Mouse (Mus musculus): ENCODE data around the gene Gm3676. TPM values are rescaled to one million over a fixed set of nuclear protein-coding genes. Genes with fewer than 3 reads are reported as not detected.
"Not testable (repeated sequence)": the region's sequence is repeated elsewhere in the genome, so short reads cannot be mapped to it uniquely, and the experiment has no call there.

Gene Gm3676
- not detected in 2 replicates for polyA plus RNA-seq (2012; ENCODE audit: insufficient read depth, low replicate concordance)

DNA sequence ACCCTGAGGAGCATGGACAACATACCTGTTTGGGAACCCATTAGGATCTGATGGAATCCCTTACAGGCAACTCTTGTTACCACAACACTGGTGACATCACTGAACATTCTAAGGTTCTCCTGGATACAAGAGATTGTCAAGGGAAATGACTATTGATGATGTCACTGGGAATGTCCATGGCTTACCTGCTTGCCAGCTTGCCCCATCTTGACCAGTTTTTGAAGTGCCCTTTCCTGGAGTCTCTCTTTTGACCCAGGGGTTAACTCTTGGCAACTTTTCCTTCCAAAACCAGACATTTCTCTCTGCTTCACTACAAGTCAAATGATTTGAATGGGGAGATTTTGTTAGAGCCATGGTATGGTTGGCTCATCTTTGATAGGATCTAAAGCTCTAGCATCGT is at the start of gene Gm3676:
Gene Gm3676 (minus strand): TSS at position 101 of the 400 bp plus-strand sequence.
- not testable (repeated sequence) for H3K9me3 ChIP-seq; H3K36me3 ChIP-seq (replicated peaks; ENCODE audit: low read length); H3K4me3 ChIP-seq (replicated peaks); H3K27me3 ChIP-seq (replicated peaks); H3K4me1 ChIP-seq

DNA sequence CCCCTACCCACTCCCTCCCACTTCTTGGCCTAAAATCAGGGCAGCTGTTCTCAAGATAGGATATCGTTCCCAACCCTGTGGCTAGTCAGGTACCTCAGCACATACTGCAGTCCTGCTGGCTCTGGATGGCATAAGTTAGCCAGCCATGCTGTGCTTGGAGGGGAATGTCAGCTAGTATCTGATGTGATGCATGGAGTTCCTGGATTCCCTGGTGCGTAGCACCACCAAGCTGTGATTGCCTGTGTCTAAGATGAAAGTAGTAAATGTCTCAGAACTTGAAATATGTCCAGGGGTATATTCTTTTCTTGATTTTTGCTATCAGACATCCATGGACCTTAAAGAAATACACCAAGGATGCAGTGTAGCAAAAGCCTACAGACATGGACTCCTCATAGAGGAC is 1.9 kb upstream of the Gm3676 start:
- H3K4me1 ChIP-seq; H3K36me3 ChIP-seq (replicated peaks; ENCODE audit: low read length); H3K4me3 ChIP-seq (replicated peaks); H3K9me3 ChIP-seq; H3K27me3 ChIP-seq (replicated peaks): not testable (repeated sequence)

DNA sequence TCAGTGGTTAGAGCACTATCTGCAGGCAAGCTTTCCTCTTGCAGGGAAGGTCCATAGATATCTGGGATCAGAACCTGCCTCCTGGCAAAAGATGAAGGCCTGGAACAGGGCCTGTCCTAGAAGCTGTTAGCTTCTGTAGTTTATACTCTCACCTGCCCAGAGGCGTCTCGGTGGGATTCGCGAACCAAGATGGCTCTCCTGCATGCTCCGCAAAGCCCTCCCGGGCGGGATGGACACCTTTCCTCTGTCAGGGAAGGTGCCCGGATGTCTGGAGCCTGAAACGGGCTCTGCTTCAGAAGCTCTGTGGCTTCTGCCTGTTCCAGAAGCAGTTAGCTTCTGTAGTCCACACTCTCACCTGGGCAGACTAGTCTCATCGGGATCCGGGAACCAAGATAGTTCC is 16.1 kb downstream of the Gm3676 start:
- not testable (repeated sequence) for H3K4me3 ChIP-seq (replicated peaks); H3K4me1 ChIP-seq

GRCm38 (mm10) chr14:41624512-41624911 is 21.8 kb downstream of the Gm3676 start, which contains the start of gene Gm3072:
Gene Gm3072 (minus strand): TSS chr14:41624612.
- not testable (repeated sequence) for H3K27me3 ChIP-seq (replicated peaks); H3K4me1 ChIP-seq; H3K36me3 ChIP-seq (replicated peaks; ENCODE audit: low read length); H3K9me3 ChIP-seq; H3K4me3 ChIP-seq (replicated peaks)

More for the DNA sequence above, 16.1 kb downstream of the Gm3676 start:
- not testable (repeated sequence) for H3K36me3 ChIP-seq (replicated peaks; ENCODE audit: low read length); H3K9me3 ChIP-seq; H3K27me3 ChIP-seq (replicated peaks)

DNA sequence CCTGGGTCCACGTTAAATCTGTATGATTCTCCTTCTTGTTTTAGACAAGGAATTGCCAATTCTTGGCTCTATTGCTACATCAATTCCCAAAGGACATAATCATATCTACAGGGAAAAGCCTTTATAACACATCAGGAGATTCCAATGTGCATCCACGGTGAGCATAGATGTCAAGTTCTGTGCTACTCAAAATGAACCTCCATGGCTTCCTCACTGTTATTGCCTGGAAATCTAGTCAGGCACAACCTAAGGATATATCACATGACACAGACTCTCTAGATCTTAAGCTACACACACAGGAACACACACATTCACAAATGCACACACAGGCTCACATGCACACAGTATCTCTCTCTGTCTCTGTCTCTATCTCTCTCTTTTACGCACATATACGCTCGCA is 23.8 kb downstream of the Gm3676 start:
- H3K4me1 ChIP-seq; H3K27me3 ChIP-seq (replicated peaks); H3K4me3 ChIP-seq (replicated peaks); H3K9me3 ChIP-seq; H3K36me3 ChIP-seq (replicated peaks; ENCODE audit: low read length): not testable (repeated sequence)

GRCm38 (mm10) chr14:41610690-41611089 is 35.6 kb downstream of the Gm3676 start:
- not testable (repeated sequence) for H3K4me3 ChIP-seq (replicated peaks); H3K36me3 ChIP-seq (replicated peaks; ENCODE audit: low read length); H3K9me3 ChIP-seq; H3K4me1 ChIP-seq; H3K27me3 ChIP-seq (replicated peaks)

- not testable (repeated sequence) for H3K4me1 ChIP-seq; H3K27me3 ChIP-seq (replicated peaks); H3K4me3 ChIP-seq (replicated peaks); H3K9me3 ChIP-seq; H3K36me3 ChIP-seq (replicated peaks; ENCODE audit: low read length)
These were observed 45.4 kb downstream of the Gm3676 start for GRCm38 (mm10) chr14:41600935-41601334.

Other genes starting within 250 kb of the Gm3676 start
- not detected in 2 replicates for gene Gm6482, start 238.2 kb downstream of the Gm3676 start, polyA plus RNA-seq (2012; ENCODE audit: insufficient read depth, low replicate concordance)
- not detected in 2 replicates for gene Gm7954, start 193.0 kb downstream of the Gm3676 start, polyA plus RNA-seq (2012; ENCODE audit: insufficient read depth, low replicate concordance)
- not detected in 2 replicates for gene Gm3486, start 157.0 kb downstream of the Gm3676 start, polyA plus RNA-seq (2012; ENCODE audit: insufficient read depth, low replicate concordance)
- gene Gm7970, start 90.9 kb downstream of the Gm3676 start, polyA plus RNA-seq (2012; ENCODE audit: insufficient read depth, low replicate concordance): not detected in 2 replicates
- not detected in 2 replicates for gene 1700049E17Rik2, start 73.3 kb downstream of the Gm3676 start, polyA plus RNA-seq (2012; ENCODE audit: insufficient read depth, low replicate concordance)
- gene Gm3072, start 21.9 kb downstream of the Gm3676 start, polyA plus RNA-seq (2012; ENCODE audit: insufficient read depth, low replicate concordance): not detected in 2 replicates
- not detected in 2 replicates for gene Gm8068, start 55.4 kb upstream of the Gm3676 start, polyA plus RNA-seq (2012; ENCODE audit: insufficient read depth, low replicate concordance)
- not detected in 2 replicates for gene Gm7929, start 104.1 kb upstream of the Gm3676 start, polyA plus RNA-seq (2012; ENCODE audit: insufficient read depth, low replicate concordance)
- not detected in 2 replicates for gene Gm47189, start 126.0 kb upstream of the Gm3676 start, polyA plus RNA-seq (2012; ENCODE audit: insufficient read depth, low replicate concordance)